Comparison of ENCODE assay signal across 8 mouse cellular contexts in the genomic region with DNA sequence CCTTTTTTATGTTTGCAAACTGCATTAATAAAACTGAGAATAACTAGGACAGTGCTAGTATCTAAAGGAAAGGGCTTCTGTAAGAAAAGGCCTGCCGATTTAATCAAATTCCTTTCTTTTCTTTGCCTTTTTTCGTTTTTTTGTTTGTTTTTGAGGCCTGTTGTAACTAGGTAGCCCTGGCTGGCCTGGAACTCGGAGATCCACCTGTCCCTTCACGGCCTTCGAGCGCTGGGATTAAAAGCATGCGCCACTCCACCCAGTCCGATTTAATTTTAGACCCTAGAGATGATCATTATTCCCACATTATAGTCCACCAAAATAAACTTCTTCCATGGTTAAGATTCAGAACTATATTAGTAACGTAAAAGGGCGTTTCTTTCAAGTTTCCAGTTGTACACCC. TPM values are rescaled to one million over a fixed set of nuclear protein-coding genes. Genes with fewer than 3 reads are reported as not detected.
DNase-seq lines count a peak whose midpoint lies in the region; ATAC-seq and TF ChIP-seq lines count a peak whose summit lies in the region.

No protein-coding gene starts in this region.

- intact Hi-C loops in left cerebral cortex, postnatal 14 days (cut with DNase I), result loop anchor here (5.0 kb wide), 2 partner anchors 115 to 275 kb away; no protein-coding TSS in a partner anchor

- no peaks in the 10 kb centered on the region for H3K9me3 ChIP-seq in embryonic facial prominence, embryonic 11.5 days (replicated peaks; ENCODE audit: control insufficient read depth, low read length)
- H3K9me3 ChIP-seq in hindbrain, embryonic 16.5 days (ENCODE audit: control insufficient read depth, low read length), result no peaks in the 10 kb centered on the region
- H3K9me3 ChIP-seq in lung, embryonic 16.5 days (ENCODE audit: control insufficient read depth, low read length), result no peaks in the 10 kb centered on the region

- 31% methylated on average over 10 of the region's 10 CpGs for WGBS in embryonic facial prominence, embryonic 11.5 days
- WGBS in hindbrain, embryonic 16.5 days, result 27% methylated on average over 10 of the region's 10 CpGs
- 26% methylated on average over 10 of the region's 10 CpGs for WGBS in lung, embryonic 16.5 days

- no peaks in the 10 kb centered on the region for H3K27me3 ChIP-seq in embryonic facial prominence, embryonic 11.5 days (ENCODE audit: control insufficient read depth, insufficient read depth, low read length)
- no peaks in the 10 kb centered on the region for H3K27me3 ChIP-seq in hindbrain, embryonic 16.5 days (replicated peaks; ENCODE audit: control insufficient read depth, insufficient read depth, low read length)
- H3K27me3 ChIP-seq in lung, embryonic 16.5 days (ENCODE audit: control insufficient read depth, insufficient read depth, low read depth, low read length), result no peaks in the 10 kb centered on the region

- peak overlapping the region; percentile 33 for H3K4me2 ChIP-seq in embryonic facial prominence, embryonic 11.5 days (ENCODE audit: low read depth, low read length)
- peak overlapping the region; percentile 57 for H3K4me2 ChIP-seq in hindbrain, embryonic 16.5 days (ENCODE audit: low read length)
- H3K4me2 ChIP-seq in lung, embryonic 16.5 days (ENCODE audit: low read depth, low read length), result peak overlapping the region; percentile 58

- peak overlapping the region; percentile 66 for H3K9ac ChIP-seq in embryonic facial prominence, embryonic 11.5 days (replicated peaks; ENCODE audit: low read length)
- peak overlapping the region; percentile 52 for H3K9ac ChIP-seq in hindbrain, embryonic 16.5 days (ENCODE audit: low read depth, low read length)
- H3K9ac ChIP-seq in lung, embryonic 16.5 days (ENCODE audit: low read length), result peak overlapping the region; percentile 70

- no peak for ATAC-seq in embryonic facial prominence, embryonic 11.5 days (replicated peaks; ENCODE audit: insufficient number of reproducible peaks, low FRiP score, low TSS enrichment, low read depth)
- ATAC-seq in hindbrain, embryonic 16.5 days, result no peak
- no peak for ATAC-seq in lung, embryonic 16.5 days (ENCODE audit: low read depth)
- no peak for ATAC-seq in erythroid progenitor cell, adult 5-6 weeks (replicated peaks; ENCODE audit: low FRiP score, poor library complexity, severe bottlenecking)

- no peak for DNase-seq in layer of hippocampus, adult 2 months (ENCODE audit: low spot score in 2 of 2)
- DNase-seq in layer of hippocampus, postnatal 14 days (ENCODE audit: low spot score in 2 of 2), result no peak
- no peak for DNase-seq in embryonic facial prominence, embryonic 11.5 days (ENCODE audit: low spot score)
- DNase-seq in left cerebral cortex, postnatal 14 days (ENCODE audit: low spot score in 2 of 2), result no peak
- no peak for DNase-seq in left cerebral cortex, adult 8-10 months (ENCODE audit: low spot score in 2 of 2)

- no peaks in the 10 kb centered on the region for H3K36me3 ChIP-seq in embryonic facial prominence, embryonic 11.5 days (replicated peaks; ENCODE audit: control insufficient read depth, insufficient read depth, low read depth, low read length)
- no peaks in the 10 kb centered on the region for H3K36me3 ChIP-seq in hindbrain, embryonic 16.5 days (ENCODE audit: control insufficient read depth, insufficient read depth, low read length)
- no peaks in the 10 kb centered on the region for H3K36me3 ChIP-seq in lung, embryonic 16.5 days (ENCODE audit: control insufficient read depth, insufficient read depth, low read length)

- TF ChIP-seq CTCF in layer of hippocampus, adult 2 months (conservative IDR thresholded peaks at IDR 0.05), result no peak

- H3K4me3 ChIP-seq in layer of hippocampus, adult 2 months, result peak overlapping the region; percentile 62
- peak overlapping the region; percentile 39 for H3K4me3 ChIP-seq in embryonic facial prominence, embryonic 11.5 days (ENCODE audit: low read depth, low read length)
- H3K4me3 ChIP-seq in hindbrain, embryonic 16.5 days (ENCODE audit: low read length), result peak overlapping the region; percentile 43
- peak overlapping the region; percentile 55 for H3K4me3 ChIP-seq in lung, embryonic 16.5 days (ENCODE audit: low read length)

- H3K27ac ChIP-seq in layer of hippocampus, adult 2 months, result peak overlapping the region; percentile 97
- no peak overlapping the region; the same call in 1 of the 2 replicates for H3K27ac ChIP-seq in embryonic facial prominence, embryonic 11.5 days (replicated peaks; ENCODE audit: low read depth, low read length)
- peak overlapping the region; percentile 87 for H3K27ac ChIP-seq in hindbrain, embryonic 16.5 days (ENCODE audit: low read depth, low read length)
- H3K27ac ChIP-seq in lung, embryonic 16.5 days (ENCODE audit: low read length), result peak overlapping the region; percentile 91

- no peaks in the 10 kb centered on the region for H3K4me1 ChIP-seq in embryonic facial prominence, embryonic 11.5 days (ENCODE audit: control insufficient read depth, insufficient read depth, low read length)
- peaks cover 7% of the 10 kb centered on the region for H3K4me1 ChIP-seq in hindbrain, embryonic 16.5 days (ENCODE audit: control insufficient read depth, insufficient read depth, low read depth, low read length)
- no peaks in the 10 kb centered on the region; the same call in 1 of the 2 replicates for H3K4me1 ChIP-seq in lung, embryonic 16.5 days (replicated peaks; ENCODE audit: control insufficient read depth, insufficient read depth, low read length)

RNA-seq across cellular contexts. Expression of a gene that starts 1.2 kb away (rescaled TPM):
- total RNA-seq in layer of hippocampus, adult 2 months (2021), result 100 to 1,000 TPM; 384 to 391 TPM
- total RNA-seq in layer of hippocampus, postnatal 14 days (2021), result 100 to 1,000 TPM; 411 to 425 TPM
- 688 and 708 TPM in 2 replicates for polyA plus RNA-seq in embryonic facial prominence, embryonic 11.5 days (2014; fragmentation: Nextera tagmentation; extraction: Ambion mirVana)
- polyA plus RNA-seq in hindbrain, embryonic 16.5 days (2015; fragmentation: Nextera tagmentation; extraction: Ambion mirVana), result 541 and 552 TPM in 2 replicates
- polyA plus RNA-seq in lung, embryonic 16.5 days (2015; fragmentation: Nextera tagmentation; extraction: Ambion mirVana), result 511 and 543 TPM in 2 replicates
- total RNA-seq in erythroid progenitor cell, adult 5-6 weeks (2015; ENCODE audit: low replicate concordance), result 78.9 and 104 TPM in 2 replicates
- 158 and 191 TPM in 2 replicates for total RNA-seq in erythroid progenitor cell, adult 5-6 weeks (2017; ENCODE audit: low replicate concordance)
- total RNA-seq in left cerebral cortex, postnatal 14 days (2021), result 100 to 1,000 TPM; 363 to 377 TPM
- 100 to 1,000 TPM; 291 to 334 (median 319) TPM for total RNA-seq in left cerebral cortex, adult 8-10 months (2022)

RNA-seq across cellular contexts. Expression of a gene that starts 34.5 kb away (rescaled TPM):
- total RNA-seq in layer of hippocampus, adult 2 months (2021), result 10 to 100 TPM; 12.9 to 15.3 TPM
- total RNA-seq in layer of hippocampus, postnatal 14 days (2021), result 10 to 100 TPM; 11.2 to 12.8 TPM
- 9.5 and 11.5 TPM in 2 replicates for polyA plus RNA-seq in embryonic facial prominence, embryonic 11.5 days (2014; fragmentation: Nextera tagmentation; extraction: Ambion mirVana)
- polyA plus RNA-seq in hindbrain, embryonic 16.5 days (2015; fragmentation: Nextera tagmentation; extraction: Ambion mirVana), result 23.2 and 27.7 TPM in 2 replicates
- 12.5 and 13.6 TPM in 2 replicates for polyA plus RNA-seq in lung, embryonic 16.5 days (2015; fragmentation: Nextera tagmentation; extraction: Ambion mirVana)
- total RNA-seq in erythroid progenitor cell, adult 5-6 weeks (2015; ENCODE audit: low replicate concordance), result not detected in 2 replicates
- not detected in 2 replicates for total RNA-seq in erythroid progenitor cell, adult 5-6 weeks (2017; ENCODE audit: low replicate concordance)
- 10 to 100 TPM; 11.5 to 12.6 TPM for total RNA-seq in left cerebral cortex, postnatal 14 days (2021)
- total RNA-seq in left cerebral cortex, adult 8-10 months (2022), result 10 to 100 TPM; 14.5 to 16.3 (median 15.8) TPM

RNA-seq across cellular contexts. Expression of a gene that starts 37.7 kb away (rescaled TPM):
- total RNA-seq in layer of hippocampus, adult 2 months (2021), result under 1 TPM in 1 of 2 experiments, not detected in 1; 0.20 TPM
- not detected for total RNA-seq in layer of hippocampus, postnatal 14 days (2021)
- polyA plus RNA-seq in embryonic facial prominence, embryonic 11.5 days (2014; fragmentation: Nextera tagmentation; extraction: Ambion mirVana), result 0.14 TPM in 1 of 2 replicates, not detected in the other
- not detected in 2 replicates for polyA plus RNA-seq in hindbrain, embryonic 16.5 days (2015; fragmentation: Nextera tagmentation; extraction: Ambion mirVana)
- polyA plus RNA-seq in lung, embryonic 16.5 days (2015; fragmentation: Nextera tagmentation; extraction: Ambion mirVana), result 0.10 and 0.15 TPM in 2 replicates
- total RNA-seq in erythroid progenitor cell, adult 5-6 weeks (2015; ENCODE audit: low replicate concordance), result not detected in 2 replicates
- not detected in 2 replicates for total RNA-seq in erythroid progenitor cell, adult 5-6 weeks (2017; ENCODE audit: low replicate concordance)
- under 1 TPM in 1 of 2 experiments, not detected in 1; 0.27 TPM for total RNA-seq in left cerebral cortex, postnatal 14 days (2021)
- total RNA-seq in left cerebral cortex, adult 8-10 months (2022), result under 1 TPM; 0.21 to 0.67 (median 0.38) TPM

Comparison
In these comparisons a context has a peak if more than half of its experiments do, and no peak if none do; other contexts are left out.
1. RNA of a gene that starts 34.5 kb away (total RNA-seq): 14.5 to 16.3 TPM in left cerebral cortex, adult 8-10 months, 12.9 to 15.3 TPM in layer of hippocampus, adult 2 months, 11.2 to 12.8 TPM in layer of hippocampus, postnatal 14 days and 11.5 to 12.6 TPM in left cerebral cortex, postnatal 14 days; not detected in erythroid progenitor cell, adult 5-6 weeks; every median in the first group is over 10 times any median in the second.
2. Peak in every context shown above with its lines, with median percentiles within 50 percentile points of each other: H3K4me3 ChIP-seq, H3K4me2 ChIP-seq and H3K9ac ChIP-seq.